Mouse (Mus musculus) embryonic facial prominence, embryonic 11.5 days (tissue): Measurements from ENCODE around the gene Usp33. TPM values are rescaled to one million over a fixed set of nuclear protein-coding genes. Genes with fewer than 3 reads are reported as not detected.

ENCODE experiments used
- ATAC-seq: fragments of 200-750 bp; cut with Nextera tagmentation; replicated peaks from 2 replicates; pipeline ENCODE4 v1.8.0; 2017; ENCODE audit warnings: low read depth; ENCODE audit not compliant: insufficient number of reproducible peaks, low FRiP score, low TSS enrichment
- DNase-seq: peaks from one replicate; pipeline ENCODE4 v3.0.0-alpha.2; 2015; ENCODE audit warnings: low spot score
- H3K27ac ChIP-seq: fragments of 300-500 bp; sonication (generic); replicated peaks from 2 replicates; pipeline ENCODE4 v1.5.1; 2014; ENCODE audit warnings: mild to moderate bottlenecking, low read depth, low read length, control low read depth
- H3K27me3 ChIP-seq: fragments of 300-500 bp; sonication (generic); 2 replicates; pipeline ENCODE4 v1.6.1; 2014; ENCODE audit warnings: mild to moderate bottlenecking, low read length, moderate library complexity, mixed read lengths; ENCODE audit not compliant: control insufficient read depth, insufficient read depth
- H3K36me3 ChIP-seq: fragments of 300-500 bp; sonication (generic); replicated peaks from 2 replicates; pipeline ENCODE4 v1.6.1; 2014; ENCODE audit warnings: low read depth, mild to moderate bottlenecking, low read length, moderate library complexity, mixed read lengths; ENCODE audit not compliant: control insufficient read depth, insufficient read depth
- H3K4me1 ChIP-seq: fragments of 300-500 bp; sonication (generic); 2 replicates; pipeline ENCODE4 v1.6.1; 2014; ENCODE audit warnings: low read length, mixed read lengths; ENCODE audit not compliant: control insufficient read depth, insufficient read depth
- H3K4me2 ChIP-seq: fragments of 300-500 bp; sonication (generic); 2 replicates; pipeline ENCODE4 v1.6.1; 2014; ENCODE audit warnings: low read depth, mild to moderate bottlenecking, control low read depth, low read length, moderate library complexity
- H3K4me3 ChIP-seq: fragments of 300-500 bp; sonication (generic); 2 replicates; pipeline ENCODE4 v1.5.1; 2014; ENCODE audit warnings: low read depth, low read length, control low read depth
- H3K9ac ChIP-seq: fragments of 300-500 bp; sonication (generic); replicated peaks from 2 replicates; pipeline ENCODE4 v1.6.1; 2014; ENCODE audit warnings: mild to moderate bottlenecking, control low read depth, low read length
- H3K9me3 ChIP-seq: fragments of 300-500 bp; sonication (generic); replicated peaks from 2 replicates; pipeline ENCODE4 v1.6.1; 2016; ENCODE audit warnings: mild to moderate bottlenecking, low read length, inconsistent platforms, mixed read lengths; ENCODE audit not compliant: control insufficient read depth
- WGBS: fragments of 180-500 bp; shearing (Covaris S2); extraction: QIAGEN DNeasy Blood & Tissue Kit; methylation state at CpG from one replicate; pipeline ENCODE4 v1.1.7; 2014; 5-methylcytosine and 5-hydroxymethylcytosine counted together
- polyA plus RNA-seq: library from polyadenylated mRNA; unstranded; fragments of >200 nt; fragmentation: Nextera tagmentation; extraction: Ambion mirVana; gene quantifications from 2 replicates; pipeline ENCODE4 v1.2.1, GENCODE M21; 2014

Gene Usp33
- 66.0 and 66.8 TPM in 2 replicates for polyA plus RNA-seq

- WGBS: 13% methylated on average over 19 of the region's 44 CpGs
- Histone ChIP-seq H3K36me3 (no peaks in the 10 kb centered on the region), H3K9me3 (no peaks in the 10 kb centered on the region), H3K4me2 (peak within 1 kb of the TSS; percentile 43), H3K27me3 (no peaks in the 10 kb centered on the region), H3K4me1 (no peaks in the 10 kb centered on the region), H3K9ac (peak within 1 kb of the TSS; percentile 92), H3K27ac (peak within 1 kb of the TSS; percentile 35; the same call in 1 of the 2 replicates), H3K4me3 (peak within 1 kb of the TSS; percentile 74)
- ATAC-seq: peak; percentile 95
- DNase-seq: peak; percentile 95
These were observed at the start of gene Usp33 for GRCm38 (mm10) chr3:152345732-152346632. Usp33 (plus strand) TSS chr3:152346478.

GRCm38 (mm10) chr3:152300376-152301337 lies 45.6 kb upstream of the Usp33 start:
- Histone ChIP-seq H3K9me3 (no peaks in the 10 kb centered on the region), H3K9ac (no peak overlapping the region), H3K36me3 (no peaks in the 10 kb centered on the region), H3K4me1 (no peaks in the 10 kb centered on the region), H3K27ac (no peak overlapping the region), H3K4me2 (no peak overlapping the region), H3K4me3 (no peak overlapping the region), H3K27me3 (no peaks in the 10 kb centered on the region)
- DNase-seq (no peak), ATAC-seq (no peak)
- 92% methylated on average over 14 of the region's 14 CpGs for WGBS

GRCm38 (mm10) chr3:152302991-152303390 lies 43.3 kb upstream of the Usp33 start:
- Histone ChIP-seq H3K27ac (no peak overlapping the region), H3K9me3 (no peaks in the 10 kb centered on the region), H3K4me2 (no peak overlapping the region), H3K9ac (no peak overlapping the region), H3K4me1 (no peaks in the 10 kb centered on the region), H3K36me3 (no peaks in the 10 kb centered on the region), H3K27me3 (no peaks in the 10 kb centered on the region), H3K4me3 (no peak overlapping the region)
- WGBS: 74% methylated on average over 9 of the region's 9 CpGs
- ATAC-seq (no peak), DNase-seq (no peak)

- H3K4me3 ChIP-seq: no peak overlapping the region
- H3K27me3 ChIP-seq: no peaks in the 10 kb centered on the region
- no peak overlapping the region for H3K27ac ChIP-seq
- H3K4me1 ChIP-seq: no peaks in the 10 kb centered on the region
- ATAC-seq (no peak), DNase-seq (peak; percentile 35)
- no peak overlapping the region for H3K4me2 ChIP-seq
- no peaks in the 10 kb centered on the region for H3K36me3 ChIP-seq
- H3K9ac ChIP-seq: no peak overlapping the region; the same call in 1 of the 2 replicates
- H3K9me3 ChIP-seq: no peaks in the 10 kb centered on the region
- WGBS: 39% methylated on average over 6 of the region's 6 CpGs
These were observed 42.0 kb upstream of the Usp33 start for GRCm38 (mm10) chr3:152304093-152304815.

GRCm38 (mm10) chr3:152305080-152305479 lies 41.2 kb upstream of the Usp33 start:
- no peak overlapping the region for H3K27ac ChIP-seq
- no peaks in the 10 kb centered on the region for H3K9me3 ChIP-seq
- 87% methylated on average over 8 of the region's 8 CpGs for WGBS
- H3K4me1 ChIP-seq: no peaks in the 10 kb centered on the region
- DNase-seq (no peak), ATAC-seq (no peak)
- no peaks in the 10 kb centered on the region for H3K36me3 ChIP-seq
- H3K4me2 ChIP-seq: no peak overlapping the region
- H3K4me3 ChIP-seq: no peak overlapping the region
- H3K27me3 ChIP-seq: no peaks in the 10 kb centered on the region
- no peak overlapping the region for H3K9ac ChIP-seq

GRCm38 (mm10) chr3:152305971-152306370 lies 40.3 kb upstream of the Usp33 start:
- H3K9me3 ChIP-seq: no peaks in the 10 kb centered on the region
- H3K9ac ChIP-seq: no peak overlapping the region
- H3K36me3 ChIP-seq: no peaks in the 10 kb centered on the region
- ATAC-seq (no peak), DNase-seq (no peak)
- WGBS: 79% methylated on average over 4 of the region's 4 CpGs
- no peaks in the 10 kb centered on the region for H3K4me1 ChIP-seq
- no peaks in the 10 kb centered on the region for H3K27me3 ChIP-seq
- no peak overlapping the region for H3K4me2 ChIP-seq
- H3K4me3 ChIP-seq: no peak overlapping the region
- no peak overlapping the region for H3K27ac ChIP-seq

GRCm38 (mm10) chr3:152308485-152309249 lies 37.6 kb upstream of the Usp33 start:
- Histone ChIP-seq H3K4me2 (no peak overlapping the region), H3K9me3 (no peaks in the 10 kb centered on the region), H3K4me3 (no peak overlapping the region), H3K27me3 (no peaks in the 10 kb centered on the region), H3K27ac (no peak overlapping the region), H3K9ac (no peak overlapping the region), H3K36me3 (no peaks in the 10 kb centered on the region), H3K4me1 (no peaks in the 10 kb centered on the region)
- ATAC-seq (no peak), DNase-seq (peak; percentile 31)
- WGBS: 57% methylated on average over 10 of the region's 10 CpGs
